Mouse (Mus musculus): ENCODE results near the gene Tnk2. TPM values are rescaled to one million over a fixed set of nuclear protein-coding genes. Genes with fewer than 3 reads are reported as not detected.

Gene Tnk2
- polyA plus RNA-seq, 1 experiment, result 105 TPM

DNA sequence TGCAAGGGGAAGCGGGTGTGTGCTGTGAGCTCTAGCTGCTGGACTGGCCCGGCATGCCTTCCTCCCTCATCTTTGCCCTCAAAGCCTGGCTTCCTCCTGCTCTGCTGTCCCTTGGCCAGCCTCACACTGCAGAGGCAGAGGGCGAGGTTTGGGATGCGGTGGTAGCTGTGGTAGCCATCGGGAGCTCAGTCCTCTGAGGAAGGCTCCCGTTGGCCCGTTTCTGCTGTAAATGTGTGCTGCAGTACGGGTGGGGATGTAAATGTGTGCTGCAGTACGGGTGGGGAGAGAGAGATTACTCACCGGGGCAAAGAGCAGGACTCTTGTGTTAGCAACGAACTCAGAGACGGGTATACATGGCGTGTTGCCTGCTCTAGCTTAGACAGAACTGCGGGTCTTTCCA, 35.1 kb downstream of the Tnk2 start:
- 85% methylated on average over 14 of the region's 14 CpGs for WGBS
- Histone ChIP-seq H3K4me1 (ENCODE audit: control insufficient read depth, insufficient read depth, low read length) (no peaks in the 10 kb centered on the region), H3K4me3 (replicated peaks; ENCODE audit: control insufficient read depth, low read depth, low read length) (no peak overlapping the region), H3K27ac (ENCODE audit: control insufficient read depth, insufficient read depth, low read depth, low read length, poor library complexity) (no peak overlapping the region)
- no peak for TF ChIP-seq CTCF (IDR thresholded peaks at IDR 0.05; ENCODE audit: control insufficient read depth, insufficient read depth, low read length)
- TF ChIP-seq POLR2A (IDR thresholded peaks at IDR 0.05; ENCODE audit: borderline replicate concordance, control insufficient read depth, low read depth, low read length), result no peak

GRCm38 (mm10) chr16:32679976-32680375, 36.3 kb downstream of the Tnk2 start:
- Histone ChIP-seq H3K27ac (ENCODE audit: control insufficient read depth, insufficient read depth, low read depth, low read length, poor library complexity) (no peak overlapping the region), H3K4me3 (replicated peaks; ENCODE audit: control insufficient read depth, low read depth, low read length) (no peak overlapping the region), H3K4me1 (ENCODE audit: control insufficient read depth, insufficient read depth, low read length) (no peaks in the 10 kb centered on the region)
- 90% methylated on average over 16 of the region's 16 CpGs for WGBS
- TF ChIP-seq POLR2A (IDR thresholded peaks at IDR 0.05; ENCODE audit: borderline replicate concordance, control insufficient read depth, low read depth, low read length) (no peak), CTCF (IDR thresholded peaks at IDR 0.05; ENCODE audit: control insufficient read depth, insufficient read depth, low read length) (no peak)

GRCm38 (mm10) chr16:32680806-32681205, 37.1 kb downstream of the Tnk2 start:
- Histone ChIP-seq H3K4me1 (ENCODE audit: control insufficient read depth, insufficient read depth, low read length) (no peaks in the 10 kb centered on the region), H3K27ac (ENCODE audit: control insufficient read depth, insufficient read depth, low read depth, low read length, poor library complexity) (0 out of 2 replicates have a peak overlapping the region, but pooled peaks have one; percentile 10), H3K4me3 (replicated peaks; ENCODE audit: control insufficient read depth, low read depth, low read length) (no peak overlapping the region)
- WGBS, result 83% methylated on average over 6 of the region's 6 CpGs
- TF ChIP-seq CTCF (IDR thresholded peaks at IDR 0.05; ENCODE audit: control insufficient read depth, insufficient read depth, low read length) (no peak), POLR2A (IDR thresholded peaks at IDR 0.05; ENCODE audit: borderline replicate concordance, control insufficient read depth, low read depth, low read length) (no peak; the same call in 1 of the 2 replicates)

DNA sequence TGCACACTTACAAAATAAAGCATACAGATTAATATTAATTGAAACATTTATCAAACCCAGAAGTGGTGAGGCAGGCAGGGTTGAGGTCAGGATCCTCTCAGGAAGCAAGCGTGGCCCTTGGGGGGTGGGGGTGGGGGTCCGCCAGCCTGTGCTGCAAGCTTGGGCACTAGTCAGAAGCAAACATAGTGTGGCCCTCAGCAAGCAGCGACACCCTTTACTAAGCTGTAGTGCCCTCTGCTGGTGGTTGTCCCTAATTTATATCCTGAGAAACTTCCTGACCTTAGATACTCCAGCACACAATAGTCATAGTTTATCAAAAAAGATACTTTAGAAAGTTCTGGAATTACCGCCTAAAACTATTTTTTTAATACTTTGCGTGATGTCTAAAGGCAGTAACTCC, 38.5 kb downstream of the Tnk2 start:
- H3K4me3 ChIP-seq (replicated peaks; ENCODE audit: control insufficient read depth, low read depth, low read length), result no peak overlapping the region
- WGBS, result 21% methylated on average over 5 of the region's 5 CpGs
- no peaks in the 10 kb centered on the region for H3K4me1 ChIP-seq (ENCODE audit: control insufficient read depth, insufficient read depth, low read length)
- no peak overlapping the region for H3K27ac ChIP-seq (ENCODE audit: control insufficient read depth, insufficient read depth, low read depth, low read length, poor library complexity)
- TF ChIP-seq CTCF (IDR thresholded peaks at IDR 0.05; ENCODE audit: control insufficient read depth, insufficient read depth, low read length), result peak; percentile 87
- no peak for TF ChIP-seq POLR2A (IDR thresholded peaks at IDR 0.05; ENCODE audit: borderline replicate concordance, control insufficient read depth, low read depth, low read length)

DNA sequence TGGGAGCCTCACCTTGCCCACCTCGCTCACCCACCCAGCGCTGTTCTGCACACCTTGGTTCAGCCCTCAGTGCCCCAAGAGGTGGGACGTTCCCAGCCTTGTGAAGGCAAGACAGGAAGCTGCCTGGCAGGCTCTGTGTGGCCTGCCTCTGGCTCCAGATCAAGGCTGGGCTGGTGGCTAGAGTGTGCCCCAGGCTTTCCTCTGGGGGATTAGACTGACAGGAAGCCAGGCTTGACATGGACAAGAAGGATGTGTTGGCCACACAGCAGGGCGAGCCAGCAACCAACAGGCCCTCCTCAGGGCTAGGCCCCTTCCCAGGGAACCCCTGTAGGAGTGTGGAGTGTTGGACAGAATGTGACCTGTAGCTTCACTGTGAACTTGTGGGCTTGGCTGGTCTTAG, 39.2 kb downstream of the Tnk2 start:
- TF ChIP-seq POLR2A (IDR thresholded peaks at IDR 0.05; ENCODE audit: borderline replicate concordance, control insufficient read depth, low read depth, low read length) (no peak), CTCF (IDR thresholded peaks at IDR 0.05; ENCODE audit: control insufficient read depth, insufficient read depth, low read length) (no peak)
- WGBS, result 40% methylated on average over 4 of the region's 4 CpGs
- Histone ChIP-seq H3K4me3 (replicated peaks; ENCODE audit: control insufficient read depth, low read depth, low read length) (no peak overlapping the region), H3K4me1 (ENCODE audit: control insufficient read depth, insufficient read depth, low read length) (no peaks in the 10 kb centered on the region; the same call in 1 of the 2 replicates), H3K27ac (ENCODE audit: control insufficient read depth, insufficient read depth, low read depth, low read length, poor library complexity) (no peak overlapping the region)

DNA sequence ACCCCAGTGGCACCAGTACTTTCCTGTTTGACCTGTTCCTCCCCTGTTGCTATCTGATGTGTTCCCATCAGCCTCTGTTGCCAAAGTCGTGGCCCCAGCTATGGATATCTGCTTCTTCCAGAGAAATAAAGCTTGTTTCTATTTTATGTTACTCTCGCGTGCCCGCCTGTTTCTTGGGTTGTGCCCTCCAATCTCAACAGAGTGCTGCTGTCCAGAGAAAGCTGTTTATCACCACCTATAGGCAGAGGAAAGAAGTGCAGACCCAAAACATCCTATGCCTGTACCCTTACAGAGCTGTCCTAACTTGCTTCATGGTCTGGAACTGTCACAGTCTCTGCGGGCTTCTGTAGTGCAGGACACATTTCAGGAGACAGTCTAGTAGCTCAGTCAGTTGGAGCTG, 39.7 kb downstream of the Tnk2 start:
- TF ChIP-seq POLR2A (IDR thresholded peaks at IDR 0.05; ENCODE audit: borderline replicate concordance, control insufficient read depth, low read depth, low read length) (no peak), CTCF (IDR thresholded peaks at IDR 0.05; ENCODE audit: control insufficient read depth, insufficient read depth, low read length) (peak; percentile 53; the same call in 1 of the 2 replicates)

DNA sequence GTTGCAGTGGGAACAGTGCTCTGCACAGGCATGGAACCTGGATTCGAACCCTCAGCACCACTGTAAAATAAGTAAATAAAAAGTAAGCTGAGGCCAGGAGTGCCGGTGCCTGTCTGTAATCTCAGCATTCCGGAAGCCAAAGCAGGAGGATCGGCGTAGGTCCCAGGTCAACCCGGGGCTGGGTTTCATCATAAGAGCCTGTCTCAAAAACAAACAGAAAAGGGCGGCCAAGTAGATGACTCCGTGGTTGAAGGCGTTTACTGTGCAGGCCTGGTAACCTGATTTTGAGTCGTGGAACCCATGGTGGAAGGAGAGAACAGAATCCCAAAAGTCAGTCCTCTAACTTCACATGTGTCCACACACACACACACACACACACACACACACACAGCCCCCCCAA, 41.7 kb downstream of the Tnk2 start:
- Histone ChIP-seq H3K27ac (ENCODE audit: control insufficient read depth, insufficient read depth, low read depth, low read length, poor library complexity) (no peak overlapping the region), H3K4me1 (ENCODE audit: control insufficient read depth, insufficient read depth, low read length) (no peaks in the 10 kb centered on the region; the same call in none of the 2 replicates), H3K4me3 (replicated peaks; ENCODE audit: control insufficient read depth, low read depth, low read length) (no peak overlapping the region)
- WGBS, result 85% methylated on average over 10 of the region's 10 CpGs
- TF ChIP-seq POLR2A (IDR thresholded peaks at IDR 0.05; ENCODE audit: borderline replicate concordance, control insufficient read depth, low read depth, low read length) (no peak), CTCF (IDR thresholded peaks at IDR 0.05; ENCODE audit: control insufficient read depth, insufficient read depth, low read length) (no peak)

More for the DNA sequence above, 39.7 kb downstream of the Tnk2 start:
- Histone ChIP-seq H3K27ac (ENCODE audit: control insufficient read depth, insufficient read depth, low read depth, low read length, poor library complexity) (no peak overlapping the region), H3K4me3 (replicated peaks; ENCODE audit: control insufficient read depth, low read depth, low read length) (no peak overlapping the region), H3K4me1 (ENCODE audit: control insufficient read depth, insufficient read depth, low read length) (no peaks in the 10 kb centered on the region; the same call in 1 of the 2 replicates)
- WGBS, result 35% methylated on average over 5 of the region's 5 CpGs

GRCm38 (mm10) chr16:32685998-32686397, 42.3 kb downstream of the Tnk2 start:
- no peak overlapping the region for H3K4me3 ChIP-seq (replicated peaks; ENCODE audit: control insufficient read depth, low read depth, low read length)
- TF ChIP-seq CTCF (IDR thresholded peaks at IDR 0.05; ENCODE audit: control insufficient read depth, insufficient read depth, low read length) (no peak), POLR2A (IDR thresholded peaks at IDR 0.05; ENCODE audit: borderline replicate concordance, control insufficient read depth, low read depth, low read length) (no peak)
- H3K4me1 ChIP-seq (ENCODE audit: control insufficient read depth, insufficient read depth, low read length), result no peaks in the 10 kb centered on the region; the same call in none of the 2 replicates
- 54% methylated on average over 5 of the region's 5 CpGs for WGBS
- H3K27ac ChIP-seq (ENCODE audit: control insufficient read depth, insufficient read depth, low read depth, low read length, poor library complexity), result no peak overlapping the region

DNA sequence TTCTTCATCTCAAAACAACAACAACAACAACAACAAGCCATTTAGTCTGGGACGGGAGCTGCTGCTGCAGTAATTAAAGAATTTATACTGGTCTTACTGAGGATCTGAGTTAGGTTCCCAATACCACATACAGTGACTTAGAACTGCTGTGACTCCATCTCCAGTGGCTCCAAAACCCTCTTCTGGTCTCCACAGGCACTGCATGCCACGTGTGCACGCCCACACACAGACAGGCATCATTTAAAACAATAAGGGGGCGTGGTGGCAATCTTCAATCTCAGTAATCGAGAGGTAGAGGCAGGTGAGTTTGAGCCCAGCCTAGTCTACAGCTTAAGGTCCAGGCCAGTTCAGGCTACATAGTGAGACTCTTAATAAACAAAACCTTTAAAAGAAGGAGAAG, 43.5 kb downstream of the Tnk2 start:
- 75% methylated on average over 5 of the region's 5 CpGs for WGBS
- TF ChIP-seq POLR2A (IDR thresholded peaks at IDR 0.05; ENCODE audit: borderline replicate concordance, control insufficient read depth, low read depth, low read length) (no peak), CTCF (IDR thresholded peaks at IDR 0.05; ENCODE audit: control insufficient read depth, insufficient read depth, low read length) (no peak)
- no peaks in the 10 kb centered on the region; the same call in none of the 2 replicates for H3K4me1 ChIP-seq (ENCODE audit: control insufficient read depth, insufficient read depth, low read length)
- H3K4me3 ChIP-seq (replicated peaks; ENCODE audit: control insufficient read depth, low read depth, low read length), result no peak overlapping the region
- H3K27ac ChIP-seq (ENCODE audit: control insufficient read depth, insufficient read depth, low read depth, low read length, poor library complexity), result no peak overlapping the region

Measured in bone marrow, adult 2 months (tissue).